Mouse (Mus musculus) forebrain, embryonic 14.5 days (tissue): ENCODE results near the gene Shank2. TPM values are rescaled to one million over a fixed set of nuclear protein-coding genes. Genes with fewer than 3 reads are reported as not detected.
A peak's percentile ranks its signal among the peaks of the same experiment; 100 is the strongest.

Experiments used
- ATAC-seq: fragments of 200-750 bp; cut with Nextera tagmentation; 2 replicates; pipeline ENCODE4 v1.8.0; 2017; ENCODE audit warnings: mild to moderate bottlenecking, moderate library complexity
- DNase-seq: peaks from one replicate; pipeline ENCODE4 v3.0.0-alpha.2; 2015; ENCODE audit warnings: low spot score
- H3K27ac ChIP-seq: fragments of 300-500 bp; sonication (generic); 2 replicates; pipeline ENCODE4 v1.5.1; 2014; ENCODE audit warnings: low read depth, mild to moderate bottlenecking, control low read depth, low read length, moderate library complexity
- H3K27me3 ChIP-seq: fragments of 300-500 bp; sonication (generic); replicated peaks from 2 replicates; pipeline ENCODE4 v1.6.1; 2014; ENCODE audit warnings: low read length, control low read depth, mixed read lengths; ENCODE audit not compliant: control insufficient read depth, insufficient read depth
- H3K36me3 ChIP-seq: fragments of 300-500 bp; sonication (generic); 2 replicates; pipeline ENCODE4 v1.6.1; 2014; ENCODE audit warnings: low read length, control low read depth; ENCODE audit not compliant: control insufficient read depth, insufficient read depth
- H3K4me1 ChIP-seq: fragments of 300-500 bp; sonication (generic); 2 replicates; pipeline ENCODE4 v1.6.1; 2014; ENCODE audit warnings: antibody characterized with exemption, low read length, control low read depth; ENCODE audit not compliant: control insufficient read depth, insufficient read depth
- H3K4me2 ChIP-seq: fragments of 300-500 bp; sonication (generic); 2 replicates; pipeline ENCODE4 v1.6.1; 2014; ENCODE audit warnings: mild to moderate bottlenecking, control low read depth, low read length
- H3K4me3 ChIP-seq: fragments of 300-500 bp; sonication (generic); 2 replicates; pipeline ENCODE4 v1.5.1; 2014; ENCODE audit warnings: low read depth, low read length, control low read depth
- H3K9ac ChIP-seq: fragments of 300-500 bp; sonication (generic); 2 replicates; pipeline ENCODE4 v1.6.1; 2014; ENCODE audit warnings: mild to moderate bottlenecking, low read length, control low read depth, moderate library complexity
- H3K9me3 ChIP-seq: fragments of 300-500 bp; sonication (generic); replicated peaks from 2 replicates; pipeline ENCODE4 v1.6.1; 2016; ENCODE audit warnings: low read length, control low read depth, mixed read lengths; ENCODE audit not compliant: control insufficient read depth
- WGBS: fragments of 180-500 bp; shearing (Covaris S2); extraction: QIAGEN DNeasy Blood & Tissue Kit; methylation state at CpG from one replicate; pipeline ENCODE4 v1.1.7; 2014; 5-methylcytosine and 5-hydroxymethylcytosine counted together
- polyA plus RNA-seq: library from polyadenylated mRNA; unstranded; fragments of >200 nt; fragmentation: Nextera tagmentation; extraction: Ambion mirVana; gene quantifications from 2 replicates; pipeline ENCODE4 v1.2.1, GENCODE M21; 2014

Shank2 gene
- polyA plus RNA-seq, 1 experiment from 2014 or later = 4.6 TPM

DNA sequence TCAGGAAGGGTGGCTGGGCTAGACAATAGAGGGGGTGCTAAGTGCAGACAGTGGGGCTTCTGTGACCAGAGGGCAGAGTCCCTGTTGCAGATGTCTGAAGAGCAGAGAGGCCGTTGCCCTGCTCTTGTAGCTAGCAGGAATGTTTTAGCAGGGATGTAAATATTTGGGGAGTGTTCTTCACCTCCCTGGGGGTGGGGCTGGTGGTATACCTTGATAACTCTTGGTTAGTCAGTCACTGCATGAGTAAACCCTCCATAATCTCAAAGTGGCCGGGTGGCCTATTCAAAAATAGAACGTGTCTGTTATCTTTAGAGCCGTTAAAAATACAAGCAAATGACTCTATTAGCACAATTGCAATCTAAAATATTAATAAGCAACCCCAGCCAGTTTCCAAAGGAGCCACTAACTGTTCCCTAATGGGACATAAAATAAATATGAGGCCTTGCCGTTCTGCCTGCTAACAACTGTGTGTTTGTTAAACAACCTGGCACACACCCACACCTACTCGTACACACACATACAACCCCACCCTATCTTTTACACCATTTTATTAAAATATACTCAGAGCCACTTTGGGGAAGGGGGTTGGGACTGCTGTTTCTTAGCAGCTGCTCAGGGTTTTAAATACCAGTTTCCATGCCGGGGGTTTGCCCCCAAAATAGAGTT, 200.4 kb downstream of the Shank2 start:
- Histone ChIP-seq H3K4me3 (no peak overlapping the region), H3K9me3 (no peaks in the 10 kb centered on the region), H3K27ac (no peak overlapping the region), H3K36me3 (no peaks in the 10 kb centered on the region), H3K4me1 (no peaks in the 10 kb centered on the region), H3K4me2 (no peak overlapping the region), H3K9ac (no peak overlapping the region), H3K27me3 (no peaks in the 10 kb centered on the region)
- DNase-seq = no peak
- 86% methylated on average over 7 of the region's 7 CpGs for WGBS
- ATAC-seq = no peak

DNA sequence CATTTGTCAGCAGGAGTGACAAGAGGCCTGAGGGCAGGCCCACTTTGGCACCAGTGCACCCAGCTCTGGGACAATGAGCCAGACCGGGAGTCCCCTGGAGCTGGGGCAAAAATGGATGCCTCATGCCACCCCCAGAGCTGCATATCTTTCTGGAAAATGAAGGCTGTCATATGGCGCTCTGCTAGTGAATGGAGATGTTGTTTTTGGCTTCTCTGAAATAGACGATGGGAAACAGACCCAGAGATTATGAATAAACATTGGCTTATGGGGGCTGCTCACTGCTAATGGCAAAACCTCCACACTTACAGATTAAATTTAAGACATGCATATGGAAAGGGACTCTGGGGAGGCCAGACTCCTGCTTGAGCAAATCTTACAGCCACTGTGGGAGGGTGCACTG, 202.6 kb downstream of the Shank2 start:
- ATAC-seq = no peak
- Histone ChIP-seq H3K36me3 (no peaks in the 10 kb centered on the region), H3K27me3 (no peaks in the 10 kb centered on the region), H3K4me2 (no peak overlapping the region), H3K4me1 (no peaks in the 10 kb centered on the region), H3K27ac (no peak overlapping the region), H3K9me3 (no peaks in the 10 kb centered on the region), H3K9ac (no peak overlapping the region), H3K4me3 (no peak overlapping the region)
- 72% methylated on average over 3 of the region's 3 CpGs for WGBS
- peak; percentile 25 for DNase-seq

DNA sequence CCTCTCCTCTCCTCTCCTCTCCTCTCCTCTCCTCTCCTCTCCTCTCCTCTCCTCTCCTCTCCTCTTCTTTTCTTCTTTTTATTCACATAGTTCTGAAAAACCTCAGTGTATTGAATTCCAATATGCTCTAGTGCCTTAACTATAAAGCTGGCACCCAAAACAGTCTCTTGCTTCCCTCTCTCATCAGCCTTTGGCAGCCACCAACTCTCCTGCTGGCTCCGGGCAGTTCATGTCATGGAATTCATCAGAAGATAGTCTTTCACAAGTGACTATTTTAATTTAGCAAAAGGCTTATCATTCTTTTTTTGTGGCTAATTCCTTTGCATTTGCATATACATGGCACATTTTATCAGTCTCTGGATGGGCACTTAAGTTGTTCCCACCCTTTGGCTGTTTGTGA, 203.4 kb downstream of the Shank2 start:
- WGBS = 66% methylated on average over 1 of the region's 1 CpGs
- H3K9ac ChIP-seq = no peak overlapping the region

DNA sequence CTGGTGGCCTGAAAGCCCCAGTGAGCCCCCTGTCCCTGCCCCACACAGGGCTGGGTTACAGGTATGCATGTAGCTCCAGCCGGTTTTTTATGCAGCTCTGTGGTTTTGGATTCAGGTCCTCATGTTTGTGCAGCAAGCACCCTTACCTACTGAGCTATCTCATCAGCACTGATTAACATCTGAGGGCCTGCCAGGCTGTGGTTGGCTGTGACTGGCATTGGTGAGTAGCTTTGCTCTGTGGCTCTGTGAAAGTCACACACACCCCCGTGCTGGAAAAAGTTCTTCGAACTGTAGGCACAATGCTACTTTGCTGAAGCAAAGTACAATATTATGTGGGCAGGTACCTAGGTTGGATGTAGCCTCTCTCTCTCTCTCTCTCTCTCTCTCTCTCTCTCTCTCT, 204.1 kb downstream of the Shank2 start:
- Histone ChIP-seq H3K4me1 (no peaks in the 10 kb centered on the region), H3K27ac (no peak overlapping the region), H3K36me3 (no peaks in the 10 kb centered on the region), H3K4me2 (no peak overlapping the region), H3K27me3 (no peaks in the 10 kb centered on the region), H3K9me3 (no peaks in the 10 kb centered on the region), H3K4me3 (no peak overlapping the region), H3K9ac (no peak overlapping the region)
- DNase-seq (no peak), ATAC-seq (no peak)
- 87% methylated on average over 3 of the region's 3 CpGs for WGBS

More for the DNA sequence above, 203.4 kb downstream of the Shank2 start:
- Histone ChIP-seq H3K36me3 (no peaks in the 10 kb centered on the region), H3K4me2 (no peak overlapping the region), H3K9me3 (no peaks in the 10 kb centered on the region), H3K27ac (no peak overlapping the region), H3K4me3 (no peak overlapping the region), H3K27me3 (no peaks in the 10 kb centered on the region), H3K4me1 (no peaks in the 10 kb centered on the region)
- ATAC-seq (no peak), DNase-seq (no peak)

DNA sequence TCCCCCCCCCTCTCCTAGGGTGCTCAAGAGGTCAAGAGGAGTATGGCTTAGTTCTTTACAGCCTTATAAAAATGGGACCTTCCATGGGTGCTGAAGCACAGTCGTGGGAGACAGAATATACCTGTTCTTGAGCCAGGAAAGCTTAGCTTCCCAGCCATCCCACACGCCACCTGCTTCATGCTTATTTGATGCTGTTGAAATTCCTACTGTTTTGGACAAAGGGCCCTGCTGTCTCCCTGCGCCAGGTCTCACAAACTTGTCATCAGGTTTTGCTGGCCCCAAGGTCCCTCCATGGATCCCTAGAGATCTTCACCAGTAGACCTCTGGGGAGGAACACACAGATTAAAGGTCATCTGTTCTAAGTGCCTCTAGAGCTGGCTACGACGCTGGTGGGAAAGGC, 204.5 kb downstream of the Shank2 start:
- Histone ChIP-seq H3K4me1 (no peaks in the 10 kb centered on the region), H3K27ac (no peak overlapping the region), H3K9me3 (no peaks in the 10 kb centered on the region), H3K27me3 (no peaks in the 10 kb centered on the region), H3K36me3 (no peaks in the 10 kb centered on the region), H3K9ac (no peak overlapping the region), H3K4me2 (no peak overlapping the region), H3K4me3 (no peak overlapping the region)
- DNase-seq (no peak), ATAC-seq (no peak)
- 84% methylated on average over 5 of the region's 5 CpGs for WGBS

DNA sequence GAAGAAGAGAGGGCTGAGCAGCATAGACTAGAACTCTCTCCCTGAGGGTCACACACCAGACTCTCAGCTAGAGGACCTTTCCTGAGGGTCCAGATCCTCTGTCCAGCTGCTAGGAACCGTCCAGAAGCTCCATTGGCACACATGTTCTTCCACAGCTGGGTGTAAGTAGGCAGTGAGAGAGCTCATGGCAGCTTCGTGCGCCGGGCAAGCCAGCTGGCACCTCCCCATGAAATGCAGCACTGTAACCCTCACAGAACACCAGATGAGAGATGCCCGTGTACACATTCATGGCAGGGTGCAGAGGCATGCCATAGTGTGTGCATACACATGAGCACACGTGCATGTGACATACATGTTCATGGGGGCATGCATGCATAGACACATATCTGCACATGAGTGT, 205.4 kb downstream of the Shank2 start:
- Histone ChIP-seq H3K4me3 (no peak overlapping the region), H3K4me2 (no peak overlapping the region), H3K9me3 (no peaks in the 10 kb centered on the region), H3K36me3 (no peaks in the 10 kb centered on the region), H3K9ac (no peak overlapping the region), H3K27me3 (no peaks in the 10 kb centered on the region), H3K4me1 (no peaks in the 10 kb centered on the region), H3K27ac (no peak overlapping the region)
- DNase-seq = no peak
- 81% methylated on average over 6 of the region's 6 CpGs for WGBS
- no peak for ATAC-seq

DNA sequence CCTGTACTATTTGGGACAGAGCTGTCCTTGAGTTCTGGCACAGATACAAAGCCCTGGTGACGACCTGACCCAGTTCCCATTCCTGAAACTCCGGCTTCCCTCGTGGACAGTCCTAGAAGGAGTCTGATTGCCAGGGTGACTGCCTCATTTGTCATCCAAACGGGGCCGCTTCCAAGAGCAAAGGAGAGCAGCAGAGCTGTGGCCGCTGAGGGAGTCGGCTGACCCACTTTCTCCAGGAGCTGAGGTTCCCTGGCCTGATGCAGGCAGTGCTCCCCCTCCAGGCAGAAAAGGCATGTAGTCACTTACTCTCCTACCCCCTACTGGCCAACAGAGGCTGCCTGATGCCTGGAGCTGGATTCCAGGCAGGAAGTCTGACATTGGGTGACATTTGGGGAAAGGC, 206.1 kb downstream of the Shank2 start:
- H3K4me1 ChIP-seq = no peaks in the 10 kb centered on the region
- no peaks in the 10 kb centered on the region for H3K27me3 ChIP-seq
- ATAC-seq = no peak
- H3K9me3 ChIP-seq = no peaks in the 10 kb centered on the region
- H3K27ac ChIP-seq = no peak overlapping the region
- no peak overlapping the region; the same call in 1 of the 2 replicates for H3K9ac ChIP-seq
- WGBS = 24% methylated on average over 7 of the region's 7 CpGs
- H3K4me2 ChIP-seq = no peak overlapping the region
- H3K4me3 ChIP-seq = no peak overlapping the region
- no peaks in the 10 kb centered on the region for H3K36me3 ChIP-seq
- peak; percentile 31 for DNase-seq

DNA sequence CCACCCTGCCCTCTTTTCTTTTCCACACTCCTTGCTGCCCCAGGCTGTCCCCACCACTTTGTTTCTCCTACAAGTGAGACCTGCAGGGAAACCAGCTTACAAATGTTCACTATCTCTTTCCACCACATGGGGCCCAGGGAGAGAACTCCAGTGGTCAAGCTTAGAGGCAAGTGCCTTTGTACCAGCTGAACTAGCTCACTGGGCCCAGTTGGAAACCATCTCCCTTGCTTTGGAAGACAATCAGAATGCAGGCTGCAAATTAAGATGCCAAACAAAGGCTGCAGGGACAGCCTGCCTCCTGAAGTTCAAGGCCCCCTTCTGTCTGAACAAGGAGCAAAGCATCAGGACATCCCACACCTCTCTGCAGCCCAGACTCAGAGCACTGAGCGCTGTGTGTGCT, 206.9 kb downstream of the Shank2 start:
- Histone ChIP-seq H3K9ac (no peak overlapping the region), H3K9me3 (no peaks in the 10 kb centered on the region), H3K36me3 (no peaks in the 10 kb centered on the region), H3K27me3 (no peaks in the 10 kb centered on the region), H3K4me2 (no peak overlapping the region), H3K4me1 (no peaks in the 10 kb centered on the region), H3K4me3 (no peak overlapping the region), H3K27ac (no peak overlapping the region)
- no peak for ATAC-seq
- no peak for DNase-seq
- WGBS = 56% methylated on average over 1 of the region's 1 CpGs

DNA sequence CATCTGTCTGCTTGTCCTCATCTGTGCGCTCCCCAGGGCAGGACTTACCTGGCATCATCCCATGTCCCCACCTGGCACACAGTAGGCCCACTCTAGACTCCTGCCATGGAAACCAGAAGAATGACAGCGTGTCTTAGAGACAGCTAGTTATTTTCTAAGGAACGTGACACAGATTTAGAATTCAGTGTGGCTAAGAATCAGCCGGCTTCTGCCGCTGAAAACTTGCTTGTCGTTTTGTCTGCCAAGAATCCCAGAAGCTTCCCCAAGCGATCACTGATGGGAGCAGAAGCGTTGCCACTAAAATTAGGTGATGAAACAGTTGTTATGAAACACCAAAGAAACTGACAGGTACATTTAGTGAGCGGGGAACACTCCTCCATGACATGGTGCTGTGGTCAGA, 208.8 kb downstream of the Shank2 start:
- H3K9me3 ChIP-seq = no peaks in the 10 kb centered on the region

More for the DNA sequence above, 208.8 kb downstream of the Shank2 start:
- 83% methylated on average over 9 of the region's 9 CpGs for WGBS
- Histone ChIP-seq H3K4me3 (no peak overlapping the region), H3K4me1 (no peaks in the 10 kb centered on the region), H3K4me2 (no peak overlapping the region), H3K9ac (no peak overlapping the region), H3K36me3 (no peaks in the 10 kb centered on the region), H3K27me3 (no peaks in the 10 kb centered on the region), H3K27ac (no peak overlapping the region)
- ATAC-seq (no peak), DNase-seq (no peak)
